Mouse (Mus musculus): Measurements from ENCODE around the gene Thbd. TPM values are rescaled to one million over a fixed set of nuclear protein-coding genes. Genes with fewer than 3 reads are reported as not detected.
A peak's percentile ranks its signal among the peaks of the same experiment; 100 is the strongest.

Gene Thbd
- total RNA-seq, 1 experiment from 2014 or later: 17.3 TPM

DNA sequence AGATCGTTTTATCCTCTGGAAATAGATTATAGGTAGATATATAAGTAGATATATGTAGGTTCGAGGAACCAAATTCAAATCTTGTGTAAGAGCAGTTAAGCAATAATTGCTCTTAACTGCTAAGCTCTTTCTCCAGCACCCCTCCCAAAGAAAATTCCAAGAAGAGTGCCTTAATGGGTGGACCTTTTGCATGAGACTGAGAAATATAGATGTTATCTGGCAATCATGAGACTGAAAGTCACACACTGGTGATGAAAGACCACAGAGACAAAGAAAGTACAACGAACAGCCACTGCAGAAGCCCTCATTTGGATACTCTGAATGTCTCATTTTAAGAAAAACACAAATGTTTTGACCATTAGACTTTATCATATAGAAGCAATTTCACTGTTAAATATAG is 20.5 kb upstream of the Thbd start:
- no peak for ATAC-seq (ENCODE audit: extremely low read depth, insufficient number of reproducible peaks, low FRiP score, poor library complexity, severe bottlenecking)

DNA sequence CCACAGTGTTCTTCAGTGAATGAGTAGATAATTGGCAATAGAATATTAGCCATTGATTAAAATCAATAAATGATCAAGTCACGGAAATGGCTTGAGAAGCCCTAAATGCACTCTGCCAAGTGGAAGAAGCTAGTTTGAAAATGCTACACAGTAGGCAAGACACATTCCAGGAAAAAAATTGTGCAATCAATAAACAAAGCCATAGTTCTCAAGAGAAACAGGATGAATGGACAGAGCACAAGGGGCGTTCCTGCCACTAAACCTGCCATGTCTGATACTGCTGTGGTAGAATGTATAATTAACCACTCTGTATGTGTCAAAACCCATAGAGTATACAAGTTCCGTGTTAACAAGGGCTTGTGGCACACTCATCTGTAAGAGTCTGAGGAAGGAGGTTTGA is 19.6 kb upstream of the Thbd start:
- ATAC-seq (ENCODE audit: extremely low read depth, insufficient number of reproducible peaks, low FRiP score, poor library complexity, severe bottlenecking): no peak

- peak; percentile 72 for ATAC-seq (ENCODE audit: extremely low read depth, insufficient number of reproducible peaks, low FRiP score, poor library complexity, severe bottlenecking)
These were observed 17.9 kb upstream of the Thbd start for GRCm38 (mm10) chr2:148425709-148426382.

DNA sequence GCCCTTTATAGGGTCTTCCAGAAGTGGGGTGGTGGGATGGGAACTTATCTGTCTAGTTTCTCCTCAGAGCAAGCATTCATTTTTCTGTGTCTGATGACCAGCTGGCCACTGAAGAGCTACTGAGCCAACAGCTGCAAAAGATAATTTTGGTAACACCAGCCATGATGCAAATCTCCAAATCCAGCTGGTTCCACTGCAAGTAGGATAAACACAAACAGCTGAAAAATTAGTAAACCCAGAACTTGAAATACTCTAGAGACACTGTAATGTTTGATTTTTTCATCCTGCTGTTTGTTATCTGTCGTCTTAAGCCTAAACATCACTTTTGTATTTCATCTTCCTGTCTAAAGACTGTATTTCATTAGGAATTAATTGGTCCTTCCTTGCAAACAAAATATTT is 13.7 kb upstream of the Thbd start:
- ATAC-seq (ENCODE audit: extremely low read depth, insufficient number of reproducible peaks, low FRiP score, poor library complexity, severe bottlenecking): no peak

DNA sequence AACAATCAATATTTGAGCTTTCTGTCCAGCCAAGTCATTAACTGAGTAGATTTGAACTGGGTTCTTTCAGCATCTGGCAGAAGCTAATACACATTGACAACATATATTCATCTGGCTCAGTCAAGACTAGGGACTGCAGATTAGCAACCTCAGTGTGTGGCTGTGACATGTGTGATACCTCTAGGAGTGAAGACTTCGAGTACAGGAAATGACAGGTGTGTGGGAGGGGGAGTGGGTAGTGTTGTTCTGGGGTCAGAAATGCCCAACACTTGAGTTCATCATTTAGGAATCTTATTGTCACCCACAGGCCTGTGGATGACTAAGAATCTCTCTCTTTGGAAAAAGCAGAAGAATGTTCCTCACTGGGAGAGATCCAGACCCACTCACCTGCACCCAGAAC is 13.1 kb upstream of the Thbd start:
- no peak for ATAC-seq (ENCODE audit: extremely low read depth, insufficient number of reproducible peaks, low FRiP score, poor library complexity, severe bottlenecking)

GRCm38 (mm10) chr2:148419776-148420175 is 11.8 kb upstream of the Thbd start:
- ATAC-seq (ENCODE audit: extremely low read depth, insufficient number of reproducible peaks, low FRiP score, poor library complexity, severe bottlenecking): no peak

DNA sequence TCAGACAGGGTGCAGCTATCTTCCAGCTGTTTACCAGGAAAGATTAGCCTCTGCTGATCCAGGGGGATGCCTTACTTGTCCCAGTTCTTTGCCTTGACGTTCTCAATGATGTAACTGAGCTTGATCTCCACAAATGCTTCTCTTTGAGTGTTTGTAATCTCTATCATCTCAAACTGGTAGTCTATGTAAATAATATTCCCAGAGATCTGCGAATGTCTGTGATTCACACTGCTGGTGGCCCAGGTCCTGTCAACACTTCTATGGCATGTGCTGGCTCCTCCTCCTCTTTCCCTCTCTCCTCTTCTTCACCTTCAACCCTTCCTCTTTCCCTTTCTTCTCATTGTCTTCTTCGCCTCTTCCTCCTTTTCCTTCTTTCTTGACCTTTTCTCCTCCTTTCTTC is 11.2 kb upstream of the Thbd start:
- ATAC-seq (ENCODE audit: extremely low read depth, insufficient number of reproducible peaks, low FRiP score, poor library complexity, severe bottlenecking): no peak

GRCm38 (mm10) chr2:148409821-148410220 is 1.8 kb upstream of the Thbd start:
- no peak for ATAC-seq (ENCODE audit: extremely low read depth, insufficient number of reproducible peaks, low FRiP score, poor library complexity, severe bottlenecking)

GRCm38 (mm10) chr2:148409141-148409540 is 1.2 kb upstream of the Thbd start:
- peak; percentile 77 for ATAC-seq (ENCODE audit: extremely low read depth, insufficient number of reproducible peaks, low FRiP score, poor library complexity, severe bottlenecking)

DNA sequence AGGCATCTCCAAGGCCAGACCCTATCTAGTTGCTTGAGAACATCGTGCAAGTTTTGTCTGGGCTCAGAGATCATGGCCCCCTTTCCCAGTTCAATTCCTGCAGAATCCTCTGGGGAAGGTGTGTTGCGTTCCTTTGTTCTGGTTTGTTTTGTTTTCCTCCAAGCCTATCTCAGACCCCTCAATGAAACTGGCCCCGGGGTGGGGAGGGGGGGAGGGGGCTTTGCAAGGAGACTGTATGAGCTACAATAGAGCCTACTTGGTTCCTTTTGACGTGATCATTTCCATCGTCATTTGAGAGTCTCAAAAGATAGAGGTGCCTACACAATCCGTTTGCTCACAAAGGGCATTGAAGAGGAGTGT is 753 bp upstream of the Thbd start:
- ATAC-seq (ENCODE audit: extremely low read depth, insufficient number of reproducible peaks, low FRiP score, poor library complexity, severe bottlenecking): no peak

GRCm38 (mm10) chr2:148406971-148407869 is 768 bp downstream of the Thbd start:
- peak; percentile 34 for ATAC-seq (ENCODE audit: extremely low read depth, insufficient number of reproducible peaks, low FRiP score, poor library complexity, severe bottlenecking)

GRCm38 (mm10) chr2:148406160-148406970 is 1.6 kb downstream of the Thbd start:
- ATAC-seq (ENCODE audit: extremely low read depth, insufficient number of reproducible peaks, low FRiP score, poor library complexity, severe bottlenecking): peak; percentile 47

GRCm38 (mm10) chr2:148404906-148405305 is 3.1 kb downstream of the Thbd start:
- ATAC-seq (ENCODE audit: extremely low read depth, insufficient number of reproducible peaks, low FRiP score, poor library complexity, severe bottlenecking): no peak

DNA sequence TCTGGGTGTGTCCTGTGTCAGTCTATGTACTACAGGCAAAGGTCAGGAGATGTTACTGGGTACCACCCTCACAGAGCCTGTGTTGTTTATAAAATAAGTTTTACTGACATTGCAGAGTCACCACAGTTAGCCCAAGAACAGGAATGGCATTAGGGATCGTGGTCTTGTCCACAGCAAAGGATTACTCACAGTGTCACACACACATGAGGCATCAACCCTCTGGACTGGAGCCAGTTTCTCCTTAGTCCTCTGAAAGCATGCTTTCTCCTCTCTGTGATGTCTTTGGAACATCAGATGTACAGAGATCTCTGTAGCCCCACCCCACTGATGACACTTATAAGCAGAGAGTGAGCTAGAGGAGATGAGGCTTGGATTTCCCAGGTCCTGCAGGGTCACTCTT is 5.8 kb downstream of the Thbd start:
- no peak for ATAC-seq (ENCODE audit: extremely low read depth, insufficient number of reproducible peaks, low FRiP score, poor library complexity, severe bottlenecking)

GRCm38 (mm10) chr2:148398901-148399685 is 8.9 kb downstream of the Thbd start:
- ATAC-seq (ENCODE audit: extremely low read depth, insufficient number of reproducible peaks, low FRiP score, poor library complexity, severe bottlenecking): no peak

GRCm38 (mm10) chr2:148397784-148398100 is 10.2 kb downstream of the Thbd start:
- ATAC-seq (ENCODE audit: extremely low read depth, insufficient number of reproducible peaks, low FRiP score, poor library complexity, severe bottlenecking): no peak

- peak; percentile 55 for ATAC-seq (ENCODE audit: extremely low read depth, insufficient number of reproducible peaks, low FRiP score, poor library complexity, severe bottlenecking)
These were observed 10.8 kb downstream of the Thbd start for GRCm38 (mm10) chr2:148397015-148397783.

DNA sequence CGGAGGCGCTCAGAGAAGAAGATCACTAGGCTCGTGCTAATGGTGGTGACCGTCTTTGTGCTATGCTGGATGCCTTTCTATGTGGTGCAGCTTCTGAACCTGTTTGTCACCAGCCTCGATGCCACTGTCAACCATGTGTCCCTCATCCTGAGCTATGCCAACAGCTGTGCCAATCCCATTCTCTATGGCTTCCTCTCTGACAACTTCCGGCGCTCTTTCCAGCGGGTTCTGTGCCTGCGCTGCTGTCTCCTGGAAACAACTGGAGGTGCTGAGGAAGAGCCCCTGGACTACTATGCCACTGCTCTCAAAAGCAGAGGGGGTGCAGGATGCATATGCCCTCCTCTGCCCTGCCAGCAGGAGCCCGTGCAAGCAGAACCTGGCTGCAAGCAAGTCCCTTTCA is 11.8 kb downstream of the Thbd start:
- ATAC-seq (ENCODE audit: extremely low read depth, insufficient number of reproducible peaks, low FRiP score, poor library complexity, severe bottlenecking): no peak
